Mouse (Mus musculus) heart, embryonic 16.5 days (tissue): ENCODE measurements at regions not wholly inside any gene's neighbourhood (a gene's known extent, or its start where the extent isn't known, plus 50 kb on each side); places are given as distances from the start of the nearest gene placed in this dataset.

Experiments
- ATAC-seq: fragments of 200-750 bp; cut with Nextera tagmentation; replicated peaks from 2 replicates; pipeline ENCODE4 v1.8.0; 2017; ENCODE audit warnings: moderate number of reproducible peaks; ENCODE audit not compliant: insufficient read depth, low FRiP score; ENCODE audit errors: extremely low read depth
- H3K27ac ChIP-seq: fragments of 300-500 bp; sonication (generic); 2 replicates; pipeline ENCODE4 v1.5.1; 2014; ENCODE audit warnings: mild to moderate bottlenecking, low read length, control low read depth, moderate library complexity
- H3K27me3 ChIP-seq: fragments of 300-500 bp; sonication (generic); 2 replicates; pipeline ENCODE4 v1.6.1; 2014; ENCODE audit warnings: low read length, mixed read lengths; ENCODE audit not compliant: control insufficient read depth, insufficient read depth
- H3K36me3 ChIP-seq: fragments of 300-500 bp; sonication (generic); 2 replicates; pipeline ENCODE4 v1.6.1; 2014; ENCODE audit not compliant: control insufficient read depth, insufficient read depth
- H3K4me1 ChIP-seq: fragments of 300-500 bp; sonication (generic); 2 replicates; pipeline ENCODE4 v1.6.1; 2014; ENCODE audit warnings: low read length, mixed read lengths; ENCODE audit not compliant: control insufficient read depth, insufficient read depth
- H3K4me2 ChIP-seq: fragments of 300-500 bp; sonication (generic); 2 replicates; pipeline ENCODE4 v1.6.1; 2014; ENCODE audit warnings: low read depth, mild to moderate bottlenecking, control low read depth, low read length
- H3K4me3 ChIP-seq: fragments of 300-500 bp; sonication (generic); 2 replicates; pipeline ENCODE4 v1.5.1; 2014; ENCODE audit warnings: mild to moderate bottlenecking, control low read depth, low read length
- H3K9ac ChIP-seq: fragments of 300-500 bp; sonication (generic); 2 replicates; pipeline ENCODE4 v1.6.1; 2014; ENCODE audit warnings: low read length, control low read depth
- H3K9me3 ChIP-seq: fragments of 300-500 bp; sonication (generic); replicated peaks from 2 replicates; pipeline ENCODE4 v1.6.1; 2016; ENCODE audit warnings: low read length; ENCODE audit not compliant: control insufficient read depth
- WGBS: fragments of 180-500 bp; shearing (Covaris S2); extraction: QIAGEN DNeasy Blood & Tissue Kit; methylation state at CpG from one replicate; pipeline ENCODE4 v1.1.7; 2014; 5-methylcytosine and 5-hydroxymethylcytosine counted together

GRCm38 (mm10) chr17:81319605-81320004 lies 122.0 kb upstream of the Gm11096 start:
- no peak for ATAC-seq
- no peak overlapping the region for H3K27ac ChIP-seq
- 66% methylated on average over 2 of the region's 2 CpGs for WGBS
- no peak overlapping the region for H3K9ac ChIP-seq
- no peak overlapping the region for H3K4me3 ChIP-seq
- H3K4me2 ChIP-seq, result no peak overlapping the region
- no peaks in the 10 kb centered on the region for H3K4me1 ChIP-seq
- H3K36me3 ChIP-seq, result no peaks in the 10 kb centered on the region
- H3K9me3 ChIP-seq, result no peaks in the 10 kb centered on the region
- no peaks in the 10 kb centered on the region for H3K27me3 ChIP-seq

GRCm38 (mm10) chr17:81316655-81317054 lies 124.9 kb upstream of the Gm11096 start:
- H3K4me2 ChIP-seq, result no peak overlapping the region
- no peaks in the 10 kb centered on the region for H3K4me1 ChIP-seq
- H3K36me3 ChIP-seq, result no peaks in the 10 kb centered on the region
- ATAC-seq, result no peak
- H3K9me3 ChIP-seq, result no peaks in the 10 kb centered on the region
- no peak overlapping the region for H3K4me3 ChIP-seq
- H3K27me3 ChIP-seq, result no peaks in the 10 kb centered on the region
- no peak overlapping the region for H3K27ac ChIP-seq
- WGBS, result 74% methylated on average over 5 of the region's 5 CpGs
- no peak overlapping the region for H3K9ac ChIP-seq

GRCm38 (mm10) chr17:81305880-81306279 lies 135.7 kb upstream of the Gm11096 start:
- Histone ChIP-seq H3K9ac (no peak overlapping the region), H3K4me3 (no peak overlapping the region), H3K36me3 (no peaks in the 10 kb centered on the region), H3K9me3 (no peaks in the 10 kb centered on the region), H3K4me1 (no peaks in the 10 kb centered on the region), H3K27me3 (no peaks in the 10 kb centered on the region), H3K4me2 (no peak overlapping the region), H3K27ac (no peak overlapping the region)
- no peak for ATAC-seq
- WGBS, result 46% methylated on average over 2 of the region's 2 CpGs

- Histone ChIP-seq H3K36me3 (no peaks in the 10 kb centered on the region), H3K9ac (no peak overlapping the region), H3K27ac (no peak overlapping the region), H3K4me2 (no peak overlapping the region), H3K27me3 (no peaks in the 10 kb centered on the region), H3K4me3 (no peak overlapping the region), H3K4me1 (no peaks in the 10 kb centered on the region), H3K9me3 (no peaks in the 10 kb centered on the region)
- WGBS, result 72% methylated on average over 1 of the region's 1 CpGs
- no peak for ATAC-seq
These were observed 137.0 kb upstream of the Gm11096 start for GRCm38 (mm10) chr17:81304574-81304973.

GRCm38 (mm10) chr17:81302490-81302889 lies 139.1 kb upstream of the Gm11096 start:
- Histone ChIP-seq H3K4me1 (no peaks in the 10 kb centered on the region), H3K4me3 (no peak overlapping the region), H3K27ac (no peak overlapping the region), H3K9me3 (no peaks in the 10 kb centered on the region), H3K4me2 (no peak overlapping the region), H3K27me3 (no peaks in the 10 kb centered on the region), H3K9ac (no peak overlapping the region), H3K36me3 (no peaks in the 10 kb centered on the region)
- ATAC-seq, result no peak
- WGBS, result 90% methylated on average over 3 of the region's 3 CpGs

GRCm38 (mm10) chr17:81291829-81292228 lies 149.7 kb upstream of the Gm11096 start:
- Histone ChIP-seq H3K27me3 (no peaks in the 10 kb centered on the region), H3K4me3 (no peak overlapping the region), H3K4me2 (no peak overlapping the region), H3K27ac (no peak overlapping the region), H3K36me3 (no peaks in the 10 kb centered on the region), H3K4me1 (no peaks in the 10 kb centered on the region), H3K9ac (no peak overlapping the region), H3K9me3 (no peaks in the 10 kb centered on the region)
- ATAC-seq, result no peak
- 81% methylated on average over 2 of the region's 2 CpGs for WGBS

DNA sequence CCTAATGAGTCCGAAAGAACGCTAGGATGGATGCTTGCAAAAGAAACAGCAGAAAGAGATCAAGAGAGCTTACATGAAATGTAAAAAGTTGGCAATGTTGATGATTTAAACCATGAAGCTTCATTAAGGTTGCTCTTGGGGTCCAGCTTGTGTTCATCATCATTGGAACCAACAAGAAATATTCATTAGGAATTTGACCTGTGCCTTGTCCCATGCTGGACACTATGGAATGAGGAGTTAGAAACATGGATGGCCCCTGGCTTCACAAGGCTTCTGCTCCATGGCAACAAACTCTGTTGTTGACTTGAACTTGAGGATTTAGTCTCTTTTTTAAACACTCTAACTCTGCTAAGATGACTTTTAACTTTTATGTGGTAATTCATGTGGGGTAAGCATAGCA lies 159.0 kb upstream of the Gm11096 start:
- Histone ChIP-seq H3K4me1 (no peaks in the 10 kb centered on the region), H3K9me3 (no peaks in the 10 kb centered on the region), H3K9ac (no peak overlapping the region), H3K36me3 (no peaks in the 10 kb centered on the region), H3K27me3 (no peaks in the 10 kb centered on the region), H3K4me2 (no peak overlapping the region), H3K27ac (no peak overlapping the region), H3K4me3 (no peak overlapping the region)
- 81% methylated on average over 2 of the region's 2 CpGs for WGBS
- no peak for ATAC-seq

DNA sequence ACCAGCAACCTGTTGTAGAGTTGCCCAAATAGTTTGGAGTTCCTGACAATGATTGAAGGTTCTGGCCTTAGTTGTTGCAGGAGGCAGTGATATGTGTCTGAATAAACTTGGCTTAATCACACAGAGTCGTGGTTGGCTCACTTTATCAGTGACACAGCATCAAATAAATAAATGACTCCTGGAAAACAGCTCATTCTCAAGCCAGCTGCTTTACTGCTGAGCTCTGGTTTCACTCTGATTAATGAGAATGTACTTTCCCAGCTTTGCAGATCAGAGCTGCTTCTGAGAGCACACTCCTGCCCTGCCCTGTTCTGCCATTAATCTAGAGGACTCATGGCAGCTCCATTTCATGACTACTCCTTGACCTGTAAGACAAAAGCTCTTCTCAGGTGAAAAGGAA lies 171.3 kb upstream of the Gm11096 start:
- Histone ChIP-seq H3K27ac (no peak overlapping the region), H3K9ac (no peak overlapping the region), H3K36me3 (no peaks in the 10 kb centered on the region), H3K9me3 (no peaks in the 10 kb centered on the region), H3K4me2 (no peak overlapping the region), H3K27me3 (no peaks in the 10 kb centered on the region), H3K4me3 (no peak overlapping the region), H3K4me1 (no peaks in the 10 kb centered on the region)
- WGBS, result 9% methylated on average over 1 of the region's 1 CpGs
- no peak for ATAC-seq

DNA sequence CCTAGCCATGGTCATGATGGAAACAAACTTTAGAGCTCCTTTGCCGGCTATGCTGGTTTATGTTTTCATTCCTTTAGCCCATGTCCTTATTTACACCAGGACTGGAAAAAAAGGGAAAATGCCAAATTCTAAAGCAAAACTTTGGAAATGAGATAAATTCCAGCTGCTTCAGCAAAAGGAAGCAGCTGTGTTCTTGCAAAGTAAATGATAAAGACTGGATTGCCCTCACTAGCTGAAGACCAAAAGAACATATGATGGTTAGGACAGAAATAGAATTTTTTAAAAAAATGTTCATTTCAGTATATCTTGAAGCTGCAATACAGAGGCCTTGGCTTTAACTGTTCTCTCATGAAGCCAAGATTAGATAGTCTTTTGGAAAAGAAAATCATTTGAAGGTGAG lies 179.6 kb upstream of the Gm11096 start:
- H3K9me3 ChIP-seq, result no peaks in the 10 kb centered on the region
- no peak overlapping the region for H3K9ac ChIP-seq
- no peaks in the 10 kb centered on the region for H3K36me3 ChIP-seq
- no peaks in the 10 kb centered on the region for H3K27me3 ChIP-seq
- H3K4me3 ChIP-seq, result no peak overlapping the region
- ATAC-seq, result no peak
- H3K4me2 ChIP-seq, result no peak overlapping the region
- H3K4me1 ChIP-seq, result no peaks in the 10 kb centered on the region
- WGBS, result 69% methylated on average over 1 of the region's 1 CpGs
- H3K27ac ChIP-seq, result no peak overlapping the region

DNA sequence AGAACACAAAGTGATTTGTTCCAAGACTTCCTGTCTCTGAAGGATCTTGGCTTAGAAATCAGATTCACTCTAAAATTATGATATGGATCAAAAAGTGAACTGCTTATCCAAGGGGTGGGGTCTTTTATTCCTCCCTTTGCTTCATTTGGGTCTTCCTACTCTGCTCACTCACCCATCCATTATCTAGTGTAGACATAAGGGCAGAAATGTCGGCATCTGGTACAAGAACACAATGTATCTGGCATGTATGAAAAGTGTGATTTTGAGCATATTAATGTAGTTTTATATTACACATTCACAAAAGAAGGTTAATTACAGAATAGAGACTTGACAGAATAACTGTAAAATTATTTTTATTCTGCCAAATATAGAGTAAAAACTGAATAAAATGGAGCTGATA lies 181.5 kb upstream of the Gm11096 start:
- WGBS, result 96% methylated on average over 1 of the region's 1 CpGs
- Histone ChIP-seq H3K9me3 (no peaks in the 10 kb centered on the region), H3K36me3 (no peaks in the 10 kb centered on the region), H3K9ac (no peak overlapping the region), H3K4me3 (no peak overlapping the region), H3K27ac (no peak overlapping the region), H3K4me2 (no peak overlapping the region), H3K4me1 (no peaks in the 10 kb centered on the region), H3K27me3 (no peaks in the 10 kb centered on the region)
- no peak for ATAC-seq
